Mouse (Mus musculus) intestine, embryonic 15.5 days (tissue): ENCODE results near the gene Pon2. TPM values are rescaled to one million over a fixed set of nuclear protein-coding genes. Genes with fewer than 3 reads are reported as not detected.

Experiments used
- polyA plus RNA-seq: library from polyadenylated mRNA; unstranded; fragments of >200 nt; fragmentation: Nextera tagmentation; extraction: Ambion mirVana; gene quantifications from 2 replicates; pipeline ENCODE4 v1.2.1, GENCODE M21; 2015

The Pon2 gene
- polyA plus RNA-seq, 1 experiment from 2014 or later: 58.4 TPM

Other genes with a start within 250 kb of the Pon2 start
- gene Pon1, start 104.5 kb downstream of the Pon2 start, polyA plus RNA-seq: 0.14 TPM in 1 of 2 replicates, not detected in the other
- gene Pon3, start 42.2 kb downstream of the Pon2 start, polyA plus RNA-seq: 22.4 and 23.5 TPM in 2 replicates
- 15.6 and 18.8 TPM in 2 replicates for gene Asb4, start 84.9 kb upstream of the Pon2 start, polyA plus RNA-seq
- gene Pdk4, start 197.9 kb upstream of the Pon2 start, polyA plus RNA-seq: 2.4 and 2.6 TPM in 2 replicates